Mouse (Mus musculus): ENCODE results near the gene Npsr1. TPM values are rescaled to one million over a fixed set of nuclear protein-coding genes. Genes with fewer than 3 reads are reported as not detected.

The Npsr1 gene
- polyA plus RNA-seq, 1 experiment from 2014 or later: not detected

DNA sequence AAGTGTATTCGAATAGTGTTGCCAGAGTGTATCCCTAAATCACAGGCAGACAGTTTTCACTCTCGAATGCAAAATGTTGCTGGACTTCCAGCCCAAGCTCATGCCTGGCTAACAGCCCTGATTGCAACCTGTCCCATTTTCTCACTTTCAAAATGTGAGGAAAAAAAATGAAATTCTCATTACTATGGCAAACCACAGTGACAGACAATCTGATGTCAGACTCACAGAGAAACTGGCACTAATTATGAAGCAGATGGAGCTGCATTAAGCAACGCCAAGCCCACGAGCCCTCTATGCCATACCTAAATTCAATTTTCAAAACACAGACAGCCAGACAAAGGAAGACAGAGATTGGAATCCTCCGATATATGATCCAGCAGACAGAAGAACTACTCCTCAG is 88.5 kb downstream of the Npsr1 start:
- H3K27me3 ChIP-seq (ENCODE audit: control insufficient read depth, insufficient read depth, low read length): no peaks in the 10 kb centered on the region
- DNase-seq (ENCODE audit: low spot score) (no peak), ATAC-seq (ENCODE audit: low FRiP score, low TSS enrichment) (no peak)
- WGBS: 76% methylated on average over 5 of the region's 5 CpGs
- H3K4me1 ChIP-seq (replicated peaks; ENCODE audit: control insufficient read depth, insufficient read depth): no peaks in the 10 kb centered on the region
- H3K36me3 ChIP-seq (ENCODE audit: control insufficient read depth, insufficient read depth, low read length): no peaks in the 10 kb centered on the region
- no peaks in the 10 kb centered on the region for H3K9me3 ChIP-seq (ENCODE audit: control insufficient read depth, low read length)
- no peak overlapping the region for H3K27ac ChIP-seq (replicated peaks)
- TF ChIP-seq CTCF (IDR thresholded peaks at IDR 0.05; ENCODE audit: low read depth): no peak
- no peak for TF ChIP-seq EP300 (optimal IDR thresholded peaks at IDR 0.05)
- H3K4me3 ChIP-seq (ENCODE audit: low read depth, low read length): no peak overlapping the region
- no peak overlapping the region for H3K9ac ChIP-seq (ENCODE audit: low read length)
- H3K4me2 ChIP-seq (replicated peaks; ENCODE audit: low read depth): no peak overlapping the region

DNA sequence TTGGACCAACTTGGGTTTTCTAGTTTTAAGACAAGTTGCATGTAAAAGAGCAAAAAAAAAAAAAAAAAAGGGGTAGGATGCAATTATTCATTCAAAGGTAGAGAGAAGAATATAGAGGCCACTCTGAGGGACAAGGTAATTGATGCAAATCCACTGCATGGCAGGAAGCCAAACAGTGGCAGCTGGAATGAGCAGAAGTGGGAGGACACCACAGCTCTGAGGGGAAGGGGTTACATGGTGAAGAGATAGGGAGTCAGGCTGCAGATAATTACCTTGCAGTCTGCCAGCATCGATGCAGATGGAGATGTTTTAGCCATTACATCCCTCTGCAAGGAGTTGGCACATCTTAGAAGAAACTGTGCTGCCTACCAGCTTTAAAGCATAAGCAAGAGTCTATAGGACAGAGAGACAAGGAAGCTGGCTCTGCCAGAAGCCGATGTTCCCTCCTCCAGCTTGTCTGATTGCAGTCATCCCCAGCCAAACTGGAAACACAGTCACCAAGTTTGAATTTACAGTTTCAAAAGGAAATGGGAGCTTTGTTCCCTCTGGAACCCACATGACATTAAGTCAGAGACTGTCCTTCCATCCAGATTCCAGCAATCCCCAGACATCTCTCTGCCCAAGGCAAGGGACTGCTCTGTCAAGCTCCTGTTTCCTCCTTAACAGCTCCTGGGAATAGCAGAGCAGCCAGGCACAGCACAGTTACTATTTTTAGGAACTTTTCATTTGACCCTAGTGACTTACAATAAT is 91.9 kb downstream of the Npsr1 start:
- no peak overlapping the region for H3K27ac ChIP-seq (replicated peaks)
- no peak overlapping the region for H3K4me2 ChIP-seq (replicated peaks; ENCODE audit: low read depth)
- no peak overlapping the region for H3K4me3 ChIP-seq (ENCODE audit: low read depth, low read length)
- no peaks in the 10 kb centered on the region for H3K27me3 ChIP-seq (ENCODE audit: control insufficient read depth, insufficient read depth, low read length)
- WGBS: 48% methylated on average over 2 of the region's 2 CpGs
- no peaks in the 10 kb centered on the region for H3K36me3 ChIP-seq (ENCODE audit: control insufficient read depth, insufficient read depth, low read length)
- no peak for DNase-seq (ENCODE audit: low spot score)
- no peaks in the 10 kb centered on the region for H3K9me3 ChIP-seq (ENCODE audit: control insufficient read depth, low read length)
- no peaks in the 10 kb centered on the region for H3K4me1 ChIP-seq (replicated peaks; ENCODE audit: control insufficient read depth, insufficient read depth)
- no peak for TF ChIP-seq CTCF (IDR thresholded peaks at IDR 0.05; ENCODE audit: low read depth)
- no peak for TF ChIP-seq EP300 (optimal IDR thresholded peaks at IDR 0.05)
- no peak for ATAC-seq (ENCODE audit: low FRiP score, low TSS enrichment)
- no peak overlapping the region for H3K9ac ChIP-seq (ENCODE audit: low read length)

DNA sequence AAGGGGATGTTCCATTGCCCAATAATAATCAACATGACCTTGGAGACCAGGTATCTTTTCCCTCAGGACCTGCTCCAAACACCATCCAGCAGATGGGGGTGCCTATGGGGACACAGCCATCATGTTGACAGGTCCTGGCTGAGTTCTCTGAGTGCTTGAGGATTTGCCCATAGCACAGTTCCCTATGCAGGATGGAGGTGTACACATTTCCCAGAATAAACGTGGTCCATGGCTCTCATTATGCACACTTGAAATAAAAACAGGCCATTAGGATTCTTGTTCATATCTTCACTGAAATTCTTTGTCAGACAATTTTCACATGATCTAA is 92.4 kb downstream of the Npsr1 start:
- H3K9me3 ChIP-seq (ENCODE audit: control insufficient read depth, low read length): no peaks in the 10 kb centered on the region
- no peak overlapping the region for H3K27ac ChIP-seq (replicated peaks)
- 53% methylated on average over 1 of the region's 1 CpGs for WGBS
- no peak for DNase-seq (ENCODE audit: low spot score)
- H3K9ac ChIP-seq (ENCODE audit: low read length): no peak overlapping the region
- no peaks in the 10 kb centered on the region for H3K27me3 ChIP-seq (ENCODE audit: control insufficient read depth, insufficient read depth, low read length)
- H3K36me3 ChIP-seq (ENCODE audit: control insufficient read depth, insufficient read depth, low read length): no peaks in the 10 kb centered on the region
- ATAC-seq (ENCODE audit: low FRiP score, low TSS enrichment): no peak
- H3K4me1 ChIP-seq (replicated peaks; ENCODE audit: control insufficient read depth, insufficient read depth): no peaks in the 10 kb centered on the region
- no peak overlapping the region for H3K4me2 ChIP-seq (replicated peaks; ENCODE audit: low read depth)
- TF ChIP-seq EP300 (optimal IDR thresholded peaks at IDR 0.05) (no peak), CTCF (IDR thresholded peaks at IDR 0.05; ENCODE audit: low read depth) (no peak)
- no peak overlapping the region for H3K4me3 ChIP-seq (ENCODE audit: low read depth, low read length)

DNA sequence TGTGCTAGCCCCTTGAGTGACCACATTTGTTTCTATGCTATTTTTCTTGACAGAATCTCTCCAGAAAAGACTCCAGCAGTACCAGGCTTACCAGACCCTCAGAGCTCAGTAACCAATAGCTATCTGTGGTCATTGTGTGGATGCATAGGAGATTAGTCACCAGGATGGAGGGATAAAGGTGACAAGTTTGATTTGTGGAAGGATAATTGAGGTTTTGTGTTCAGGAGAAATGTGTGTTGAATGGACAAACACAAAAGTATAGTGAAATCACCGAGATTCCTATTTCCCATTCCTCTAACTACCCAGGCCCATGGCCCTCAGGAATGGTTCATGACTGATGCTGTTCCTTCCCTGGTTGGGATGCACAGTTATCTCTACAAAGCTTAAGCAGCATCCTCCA is 100.5 kb downstream of the Npsr1 start:
- no peak for ATAC-seq (ENCODE audit: low FRiP score, low TSS enrichment)
- H3K36me3 ChIP-seq (ENCODE audit: control insufficient read depth, insufficient read depth, low read length): no peaks in the 10 kb centered on the region
- no peak overlapping the region for H3K9ac ChIP-seq (ENCODE audit: low read length)
- H3K4me3 ChIP-seq (ENCODE audit: low read depth, low read length): no peak overlapping the region
- no peaks in the 10 kb centered on the region for H3K27me3 ChIP-seq (ENCODE audit: control insufficient read depth, insufficient read depth, low read length)
- DNase-seq (ENCODE audit: low spot score): no peak
- H3K27ac ChIP-seq (replicated peaks): no peak overlapping the region
- no peak overlapping the region for H3K4me2 ChIP-seq (replicated peaks; ENCODE audit: low read depth)
- H3K4me1 ChIP-seq (replicated peaks; ENCODE audit: control insufficient read depth, insufficient read depth): no peaks in the 10 kb centered on the region
- TF ChIP-seq CTCF (IDR thresholded peaks at IDR 0.05; ENCODE audit: low read depth) (no peak), EP300 (optimal IDR thresholded peaks at IDR 0.05) (no peak)
- 52% methylated on average over 1 of the region's 1 CpGs for WGBS
- H3K9me3 ChIP-seq (ENCODE audit: control insufficient read depth, low read length): no peaks in the 10 kb centered on the region

DNA sequence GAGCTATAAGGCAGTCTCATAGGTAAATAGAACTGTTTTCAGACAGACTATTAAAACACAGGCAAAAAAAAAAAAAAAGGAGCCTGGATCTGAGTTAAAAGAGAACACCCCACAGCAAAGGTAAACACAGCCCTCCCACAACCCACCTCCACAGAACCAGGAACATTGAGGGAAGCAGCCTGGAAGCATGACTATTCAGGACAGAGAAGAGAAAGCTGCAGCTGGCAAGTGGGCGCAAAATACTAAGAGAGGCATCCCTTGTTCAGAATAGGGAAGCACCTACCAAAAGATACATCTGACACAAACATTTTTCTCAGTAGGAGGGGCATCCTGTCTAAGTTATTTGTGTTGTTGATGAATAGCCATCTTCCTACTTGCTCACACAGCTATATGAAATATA is 113.8 kb downstream of the Npsr1 start:
- no peaks in the 10 kb centered on the region for H3K4me1 ChIP-seq (replicated peaks; ENCODE audit: control insufficient read depth, insufficient read depth)
- ATAC-seq (ENCODE audit: low FRiP score, low TSS enrichment): no peak
- no peak overlapping the region for H3K4me3 ChIP-seq (ENCODE audit: low read depth, low read length)
- no peaks in the 10 kb centered on the region for H3K27me3 ChIP-seq (ENCODE audit: control insufficient read depth, insufficient read depth, low read length)
- no peak for DNase-seq (ENCODE audit: low spot score)
- 93% methylated on average over 1 of the region's 1 CpGs for WGBS
- H3K9ac ChIP-seq (ENCODE audit: low read length): no peak overlapping the region
- H3K4me2 ChIP-seq (replicated peaks; ENCODE audit: low read depth): no peak overlapping the region
- H3K36me3 ChIP-seq (ENCODE audit: control insufficient read depth, insufficient read depth, low read length): no peaks in the 10 kb centered on the region
- no peak for TF ChIP-seq CTCF (IDR thresholded peaks at IDR 0.05; ENCODE audit: low read depth)
- no peak for TF ChIP-seq EP300 (optimal IDR thresholded peaks at IDR 0.05)
- H3K9me3 ChIP-seq (ENCODE audit: control insufficient read depth, low read length): no peaks in the 10 kb centered on the region
- H3K27ac ChIP-seq (replicated peaks): no peak overlapping the region

DNA sequence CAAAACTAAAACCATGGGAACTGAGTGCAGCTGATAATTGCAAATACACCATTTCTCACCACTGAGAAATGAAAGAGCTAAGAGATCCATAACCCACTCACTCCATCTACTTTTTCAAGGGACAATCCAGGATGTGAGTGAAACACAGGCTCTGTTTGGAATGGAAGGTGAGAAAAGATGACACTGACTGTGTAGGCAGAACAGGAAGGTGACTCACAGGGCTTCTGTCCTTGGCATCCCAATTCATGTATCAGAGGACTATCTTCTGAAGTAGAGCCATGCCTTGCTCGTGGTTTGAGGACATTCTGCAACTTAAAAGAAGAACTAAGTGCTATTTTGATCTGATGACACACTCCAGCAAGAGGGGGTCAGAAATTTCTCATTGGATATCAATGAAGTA is 119.9 kb downstream of the Npsr1 start:
- 46% methylated on average over 1 of the region's 1 CpGs for WGBS
- Histone ChIP-seq H3K4me3 (ENCODE audit: low read depth, low read length) (no peak overlapping the region), H3K9ac (ENCODE audit: low read length) (no peak overlapping the region), H3K9me3 (ENCODE audit: control insufficient read depth, low read length) (no peaks in the 10 kb centered on the region), H3K4me1 (replicated peaks; ENCODE audit: control insufficient read depth, insufficient read depth) (no peaks in the 10 kb centered on the region), H3K4me2 (replicated peaks; ENCODE audit: low read depth) (no peak overlapping the region), H3K27me3 (ENCODE audit: control insufficient read depth, insufficient read depth, low read length) (no peaks in the 10 kb centered on the region), H3K36me3 (ENCODE audit: control insufficient read depth, insufficient read depth, low read length) (no peaks in the 10 kb centered on the region), H3K27ac (replicated peaks) (no peak overlapping the region)
- DNase-seq (ENCODE audit: low spot score): no peak
- ATAC-seq (ENCODE audit: low FRiP score, low TSS enrichment): no peak
- no peak for TF ChIP-seq EP300 (optimal IDR thresholded peaks at IDR 0.05)

Measured in stomach, postnatal 0 days (tissue).